Mouse (Mus musculus): Measurements from ENCODE around the gene Dnttip2.

DNA sequence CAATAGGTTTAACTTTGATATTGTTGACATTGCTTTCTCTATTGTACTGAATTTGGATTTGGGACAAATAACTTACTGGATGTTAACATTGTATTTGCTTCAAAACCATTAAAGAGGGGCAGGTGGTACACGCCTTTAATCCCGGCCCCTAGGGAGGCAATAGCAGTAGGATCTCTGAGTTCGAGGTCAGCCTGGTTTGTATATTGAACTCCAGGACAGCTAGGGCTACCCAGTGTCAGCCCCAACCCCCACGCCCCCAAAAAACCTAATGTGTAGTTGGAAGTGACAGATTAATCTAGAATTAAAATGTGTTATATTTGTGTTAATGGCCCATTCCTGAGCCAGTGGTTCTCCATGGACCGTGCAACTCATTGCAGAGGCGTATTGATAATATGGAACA, 27.8 kb upstream of the Dnttip2 start:
- TF ChIP-seq POLR2A (IDR thresholded peaks at IDR 0.05; ENCODE audit: borderline replicate concordance, insufficient read depth, low read length): no peak
- no peak for TF ChIP-seq CTCF (IDR thresholded peaks at IDR 0.05; ENCODE audit: borderline replicate concordance, insufficient read depth, low read depth, low read length)

All from cerebellum, adult 2 months (tissue).